Mouse (Mus musculus) neural tube, embryonic 12.5 days (tissue): ENCODE measurements around the gene Arhgap42. TPM values are rescaled to one million over a fixed set of nuclear protein-coding genes. Genes with fewer than 3 reads are reported as not detected.

ENCODE experiments used
- ATAC-seq: fragments of 200-750 bp; cut with Nextera tagmentation; 2 replicates; pipeline ENCODE4 v1.8.0; 2017; ENCODE audit warnings: low read depth, mild to moderate bottlenecking, moderate TSS enrichment, moderate library complexity; ENCODE audit not compliant: low FRiP score
- H3K27ac ChIP-seq: fragments of 300-500 bp; sonication (generic); 2 replicates; pipeline ENCODE4 v1.5.1; 2016
- H3K27me3 ChIP-seq: fragments of 300-500 bp; sonication (generic); replicated peaks from 2 replicates; pipeline ENCODE4 v1.6.1; 2016; ENCODE audit warnings: mild to moderate bottlenecking
- H3K36me3 ChIP-seq: fragments of 300-500 bp; sonication (generic); 2 replicates; pipeline ENCODE4 v1.6.1; 2016; ENCODE audit warnings: mild to moderate bottlenecking
- H3K4me1 ChIP-seq: fragments of 300-500 bp; sonication (generic); 2 replicates; pipeline ENCODE4 v1.6.1; 2016
- H3K4me2 ChIP-seq: fragments of 300-500 bp; sonication (generic); replicated peaks from 2 replicates; pipeline ENCODE4 v1.6.1; 2016; ENCODE audit warnings: mild to moderate bottlenecking
- H3K4me3 ChIP-seq: fragments of 300-500 bp; sonication (generic); 2 replicates; pipeline ENCODE4 v1.5.1; 2016
- H3K9ac ChIP-seq: fragments of 300-500 bp; sonication (generic); 2 replicates; pipeline ENCODE4 v1.6.1; 2016; ENCODE audit warnings: mild to moderate bottlenecking
- H3K9me3 ChIP-seq: fragments of 300-500 bp; sonication (generic); 2 replicates; pipeline ENCODE4 v1.6.1; 2016; ENCODE audit warnings: mild to moderate bottlenecking
- WGBS: fragments of 180-500 bp; shearing (Covaris S2); methylation state at CpG from one replicate; pipeline ENCODE4 v1.1.7; 2016; 5-methylcytosine and 5-hydroxymethylcytosine counted together
- polyA plus RNA-seq: library from polyadenylated mRNA; unstranded; fragments of >200 nt; fragmentation: Nextera tagmentation; extraction: Ambion mirVana; gene quantifications from 2 replicates; pipeline ENCODE4 v1.2.1, GENCODE M21; 2016

Arhgap42 gene
- polyA plus RNA-seq, 1 experiment from 2014 or later: 25.5 TPM

DNA sequence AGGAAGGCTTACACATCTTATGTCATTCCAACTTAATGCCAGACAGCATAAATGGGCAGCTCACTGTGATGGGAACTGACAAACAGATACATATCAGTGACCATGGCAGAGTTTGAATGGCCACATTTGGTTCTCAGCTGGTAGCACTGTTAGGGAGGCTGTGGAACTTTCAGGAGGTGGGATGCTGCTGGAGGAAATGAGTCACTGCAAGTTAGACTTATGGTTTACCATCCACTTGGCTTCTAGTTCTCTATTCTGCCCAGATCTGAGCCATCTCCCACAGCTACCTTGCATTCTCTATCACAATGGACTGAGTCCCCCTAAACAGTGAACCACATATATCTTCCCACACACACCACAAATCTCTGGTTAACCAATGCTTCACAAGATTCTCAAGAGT is 186.0 kb downstream of the Arhgap42 start:
- H3K27ac ChIP-seq: no peak overlapping the region
- no peaks in the 10 kb centered on the region for H3K27me3 ChIP-seq
- no peaks in the 10 kb centered on the region for H3K9me3 ChIP-seq
- H3K4me3 ChIP-seq: no peak overlapping the region
- H3K4me2 ChIP-seq: no peak overlapping the region
- H3K36me3 ChIP-seq: no peaks in the 10 kb centered on the region
- no peak for ATAC-seq
- no peaks in the 10 kb centered on the region for H3K4me1 ChIP-seq
- H3K9ac ChIP-seq: no peak overlapping the region

DNA sequence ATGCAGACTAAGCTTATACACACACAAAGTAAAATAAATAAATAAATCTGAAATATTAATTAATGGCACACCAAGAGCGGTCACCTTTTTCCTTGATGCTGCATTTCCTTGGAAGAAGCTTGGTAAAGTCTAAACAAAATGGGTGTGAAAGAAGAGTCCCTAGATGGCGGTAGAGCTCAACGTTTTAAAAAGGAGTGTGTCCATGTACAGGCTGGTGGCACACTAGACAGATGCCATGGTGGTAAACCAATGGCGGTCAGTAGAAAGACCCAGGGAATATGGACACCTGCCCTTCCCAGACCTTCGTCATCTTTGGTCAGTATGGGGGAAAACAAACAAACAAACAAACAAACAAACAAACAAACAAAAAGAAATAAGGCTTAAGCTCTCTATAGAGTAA is 187.7 kb downstream of the Arhgap42 start:
- Histone ChIP-seq H3K27me3 (no peaks in the 10 kb centered on the region), H3K27ac (no peak overlapping the region), H3K4me2 (no peak overlapping the region), H3K9ac (no peak overlapping the region), H3K4me3 (no peak overlapping the region), H3K9me3 (no peaks in the 10 kb centered on the region), H3K4me1 (no peaks in the 10 kb centered on the region), H3K36me3 (no peaks in the 10 kb centered on the region)
- peak; percentile 66; the same call in 1 of the 2 replicates for ATAC-seq
- 49% methylated on average over 5 of the region's 5 CpGs for WGBS

DNA sequence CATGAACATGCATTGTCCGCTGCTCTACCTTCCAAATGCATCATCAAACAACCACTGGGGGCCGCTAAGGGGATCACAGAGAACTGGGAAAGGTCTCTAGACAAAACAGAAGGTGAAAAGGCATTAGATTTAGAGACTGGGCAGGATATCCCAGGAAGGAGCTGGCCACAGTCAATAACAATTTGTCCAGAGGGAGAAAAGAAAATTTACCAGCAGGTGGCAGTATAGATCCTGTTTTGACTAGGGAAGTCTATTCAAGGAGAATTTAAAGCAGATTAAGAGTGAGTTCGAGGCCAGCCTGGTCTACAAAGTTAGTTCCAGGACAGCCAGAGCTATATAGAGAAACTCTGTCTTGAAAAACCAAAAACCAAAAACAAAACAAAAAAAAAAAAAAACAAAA is 189.7 kb downstream of the Arhgap42 start:
- WGBS: 55% methylated on average over 3 of the region's 3 CpGs
- Histone ChIP-seq H3K4me3 (no peak overlapping the region), H3K4me1 (no peaks in the 10 kb centered on the region), H3K4me2 (no peak overlapping the region), H3K27me3 (no peaks in the 10 kb centered on the region), H3K36me3 (no peaks in the 10 kb centered on the region), H3K9me3 (no peaks in the 10 kb centered on the region), H3K9ac (no peak overlapping the region), H3K27ac (no peak overlapping the region)
- ATAC-seq: no peak

DNA sequence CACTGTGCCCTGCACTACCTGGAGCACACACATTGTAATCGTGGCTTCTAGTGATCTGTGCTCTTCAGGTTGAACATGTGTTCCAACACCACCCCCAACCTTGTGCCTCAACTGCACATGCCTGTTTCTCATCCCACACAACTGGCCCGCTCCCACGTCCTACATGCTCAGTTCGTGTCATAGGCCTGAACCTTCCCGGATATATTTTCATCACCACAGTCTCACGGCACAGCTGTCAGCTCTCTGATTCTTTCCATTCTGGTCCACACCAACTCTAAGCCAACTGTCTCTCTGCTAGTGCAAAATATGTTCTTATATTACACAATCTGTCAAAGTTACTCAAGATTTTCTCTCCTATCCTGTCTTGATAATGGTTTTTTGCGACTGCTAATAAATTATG is 197.9 kb downstream of the Arhgap42 start:
- ATAC-seq: no peak
- whole genome bisulfite sequencing: 95% methylated on average over 7 of the region's 7 CpGs
- Histone ChIP-seq H3K4me2 (no peak overlapping the region), H3K9me3 (no peaks in the 10 kb centered on the region), H3K27me3 (no peaks in the 10 kb centered on the region), H3K36me3 (no peaks in the 10 kb centered on the region), H3K9ac (no peak overlapping the region), H3K27ac (no peak overlapping the region), H3K4me1 (no peaks in the 10 kb centered on the region), H3K4me3 (no peak overlapping the region)

DNA sequence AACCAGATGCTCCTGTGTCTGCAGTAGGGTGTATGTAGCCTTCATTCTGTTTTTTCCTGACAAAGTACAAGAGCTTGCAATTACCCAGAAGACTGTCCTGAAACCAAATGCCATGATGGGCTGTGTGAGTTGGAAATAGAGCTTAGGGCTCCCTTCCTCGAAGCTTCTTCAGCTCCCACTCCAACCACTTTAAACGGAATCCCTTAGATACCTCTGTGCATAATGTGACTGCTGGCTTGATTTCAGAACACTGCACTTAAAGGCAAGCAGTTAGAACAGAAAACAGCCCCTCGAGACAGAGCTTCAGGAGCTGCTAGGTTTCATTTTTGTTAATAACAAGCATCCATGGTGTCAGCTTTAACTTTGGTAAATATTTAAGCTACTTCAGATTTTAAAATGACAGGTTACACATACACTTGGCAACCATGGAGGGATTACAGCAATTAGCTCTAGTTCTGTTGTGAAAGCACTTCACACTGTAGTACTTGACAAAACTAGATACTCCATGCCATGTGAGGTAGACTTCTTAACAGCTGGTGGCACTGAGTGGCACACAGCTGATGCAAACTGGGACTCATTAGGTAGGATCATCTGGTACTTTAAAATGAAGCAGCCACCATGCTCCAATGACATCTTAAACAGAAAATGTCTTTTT is 201.8 kb downstream of the Arhgap42 start:
- 91% methylated on average over 3 of the region's 3 CpGs for WGBS
- ATAC-seq: no peak
- no peak overlapping the region for H3K9ac ChIP-seq
- no peak overlapping the region for H3K27ac ChIP-seq
- no peak overlapping the region for H3K4me2 ChIP-seq
- H3K36me3 ChIP-seq: no peaks in the 10 kb centered on the region
- no peaks in the 10 kb centered on the region for H3K4me1 ChIP-seq
- no peaks in the 10 kb centered on the region for H3K27me3 ChIP-seq
- H3K9me3 ChIP-seq: no peaks in the 10 kb centered on the region
- no peak overlapping the region for H3K4me3 ChIP-seq

DNA sequence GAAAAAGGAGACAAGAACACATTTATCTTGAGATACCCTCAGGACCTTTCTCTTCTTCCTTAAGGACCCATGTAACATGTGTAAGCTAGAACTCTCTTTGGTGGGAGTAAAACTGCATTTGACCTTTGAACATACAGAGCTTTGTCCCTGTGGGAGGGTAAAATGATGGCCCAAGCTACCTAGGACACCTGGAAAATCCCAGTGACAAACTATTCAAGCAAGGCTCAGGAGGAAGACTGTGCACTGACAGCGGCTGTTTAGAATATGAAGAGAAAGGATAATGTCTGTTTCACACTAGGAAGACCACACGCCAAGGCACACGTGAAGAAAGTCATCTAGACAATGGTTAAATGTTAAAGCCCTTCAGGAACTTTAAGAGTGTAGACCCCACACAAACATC is 211.0 kb downstream of the Arhgap42 start:
- WGBS: 62% methylated on average over 3 of the region's 3 CpGs
- Histone ChIP-seq H3K4me3 (no peak overlapping the region), H3K9me3 (no peaks in the 10 kb centered on the region), H3K4me2 (no peak overlapping the region), H3K27me3 (no peaks in the 10 kb centered on the region), H3K27ac (no peak overlapping the region), H3K36me3 (no peaks in the 10 kb centered on the region), H3K9ac (no peak overlapping the region), H3K4me1 (no peaks in the 10 kb centered on the region)
- ATAC-seq: no peak

DNA sequence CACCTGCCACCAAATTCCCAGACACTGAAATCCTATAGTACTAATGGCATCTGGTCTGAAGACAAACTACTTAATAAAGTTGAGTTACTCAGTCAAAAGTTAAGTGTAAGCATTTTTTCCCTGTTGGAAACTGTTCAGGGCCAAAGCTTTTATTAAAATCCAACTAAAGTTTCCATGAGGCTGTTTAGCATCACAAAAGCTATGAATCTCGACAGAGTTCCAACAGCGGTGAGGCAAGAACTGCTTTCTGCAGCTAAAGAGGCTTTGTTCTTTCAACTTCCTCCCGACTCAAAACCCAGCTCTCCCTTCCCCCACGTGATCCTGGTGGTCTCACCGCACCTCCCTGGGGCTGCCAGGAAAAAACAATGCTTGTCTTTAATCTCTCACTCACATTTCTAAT is 211.5 kb downstream of the Arhgap42 start:
- H3K27ac ChIP-seq: no peak overlapping the region
- H3K9ac ChIP-seq: no peak overlapping the region
- H3K4me1 ChIP-seq: no peaks in the 10 kb centered on the region
- H3K9me3 ChIP-seq: no peaks in the 10 kb centered on the region
- H3K36me3 ChIP-seq: no peaks in the 10 kb centered on the region
- no peak overlapping the region for H3K4me3 ChIP-seq
- 5% methylated on average over 5 of the region's 5 CpGs for WGBS
- no peak for ATAC-seq
- H3K27me3 ChIP-seq: no peaks in the 10 kb centered on the region
- no peak overlapping the region for H3K4me2 ChIP-seq

DNA sequence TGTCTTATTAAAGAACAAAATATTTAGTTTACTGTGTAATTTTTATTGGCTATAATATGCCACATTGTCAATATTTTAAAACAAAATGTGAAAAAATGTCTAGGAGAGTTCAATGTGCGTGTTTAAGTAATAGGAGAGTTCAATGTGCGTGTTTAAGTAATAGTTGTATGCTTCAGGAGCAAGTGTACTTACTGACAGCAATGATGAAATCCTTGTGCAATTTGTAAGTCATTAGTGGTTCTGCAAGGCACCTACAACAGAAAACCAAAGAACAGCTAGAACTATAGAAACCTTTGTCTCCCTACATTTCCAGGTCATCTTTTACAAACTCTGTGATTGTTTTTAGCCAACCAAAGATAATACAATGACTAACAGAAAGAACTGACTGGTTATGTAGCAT is 223.8 kb downstream of the Arhgap42 start:
- no peak overlapping the region for H3K9ac ChIP-seq
- no peak overlapping the region for H3K4me2 ChIP-seq
- WGBS: 95% methylated on average over 2 of the region's 2 CpGs
- H3K27ac ChIP-seq: no peak overlapping the region
- H3K4me3 ChIP-seq: no peak overlapping the region
- no peaks in the 10 kb centered on the region for H3K9me3 ChIP-seq
- ATAC-seq: no peak
- no peaks in the 10 kb centered on the region; the same call in 1 of the 2 replicates for H3K36me3 ChIP-seq
- no peaks in the 10 kb centered on the region for H3K4me1 ChIP-seq
- H3K27me3 ChIP-seq: no peaks in the 10 kb centered on the region

DNA sequence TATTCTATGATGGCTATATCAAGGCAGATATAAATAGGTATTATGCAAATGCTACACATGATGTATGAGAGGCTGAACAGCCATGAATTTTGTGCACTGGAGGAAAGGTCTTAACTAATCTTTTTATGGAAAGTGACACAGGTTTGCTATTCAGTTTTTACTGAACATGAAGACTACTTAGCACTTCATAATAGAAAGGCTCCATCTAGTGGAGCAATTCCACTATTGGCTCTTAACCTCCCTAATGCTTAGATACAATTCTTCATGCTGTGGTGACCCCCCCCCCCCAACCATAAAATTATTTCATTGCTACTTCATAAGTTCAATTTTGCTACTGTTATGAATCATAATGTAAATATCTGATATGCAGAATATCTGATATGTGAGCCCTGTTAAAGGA is 237.7 kb downstream of the Arhgap42 start:
- no peak overlapping the region for H3K27ac ChIP-seq
- H3K4me1 ChIP-seq: no peaks in the 10 kb centered on the region
- no peak overlapping the region for H3K4me3 ChIP-seq
- ATAC-seq: no peak
- H3K27me3 ChIP-seq: no peaks in the 10 kb centered on the region
- H3K4me2 ChIP-seq: no peak overlapping the region
- H3K9me3 ChIP-seq: no peaks in the 10 kb centered on the region
- peaks cover 2% of the 10 kb centered on the region; the same call in 1 of the 2 replicates for H3K36me3 ChIP-seq
- no peak overlapping the region for H3K9ac ChIP-seq

DNA sequence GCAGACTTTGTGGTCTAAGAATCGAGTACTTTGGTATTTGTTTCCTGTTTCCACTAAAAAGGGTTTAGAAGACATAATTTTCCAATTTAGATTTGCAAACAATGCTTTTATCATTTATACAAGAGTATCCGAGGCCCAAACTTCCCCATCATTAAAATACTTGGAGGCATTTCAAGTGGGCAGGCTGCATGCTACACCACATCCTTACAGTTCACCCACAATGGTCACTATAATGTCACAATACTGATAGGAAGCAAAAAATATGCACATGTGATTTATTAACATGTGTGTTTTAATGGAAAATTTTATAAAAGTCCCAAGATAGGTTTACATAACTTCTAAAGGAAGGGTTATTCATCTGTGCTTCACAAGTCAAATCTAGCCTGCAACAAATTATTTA is 242.4 kb downstream of the Arhgap42 start:
- ATAC-seq: no peak
- no peak overlapping the region for H3K27ac ChIP-seq
- H3K4me1 ChIP-seq: no peaks in the 10 kb centered on the region
- H3K9me3 ChIP-seq: no peaks in the 10 kb centered on the region
- H3K36me3 ChIP-seq: no peaks in the 10 kb centered on the region
- WGBS: 86% methylated on average over 2 of the region's 2 CpGs
- H3K27me3 ChIP-seq: no peaks in the 10 kb centered on the region
- H3K4me2 ChIP-seq: no peak overlapping the region
- no peak overlapping the region for H3K9ac ChIP-seq
- no peak overlapping the region for H3K4me3 ChIP-seq

DNA sequence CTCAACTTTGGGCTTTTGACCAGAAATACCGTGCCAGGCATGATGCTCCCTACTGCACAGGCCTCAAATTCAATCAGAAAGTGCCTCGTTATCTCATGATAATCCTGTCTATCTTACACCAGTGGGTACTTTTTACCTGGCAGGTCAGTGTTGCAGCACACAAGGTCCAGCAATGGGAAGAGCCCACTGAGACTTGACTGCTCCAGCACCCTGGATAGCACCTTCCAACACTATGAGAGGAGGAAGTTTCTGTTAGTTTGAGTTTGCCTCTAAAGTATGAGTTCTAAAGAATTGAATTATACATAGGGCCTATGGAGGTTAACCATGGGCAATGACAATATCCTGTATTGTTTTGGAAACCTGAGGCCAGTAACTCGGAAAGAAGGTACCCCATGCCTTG is 256.6 kb downstream of the Arhgap42 start:
- no peaks in the 10 kb centered on the region for H3K27me3 ChIP-seq
- H3K9ac ChIP-seq: no peak overlapping the region
- H3K9me3 ChIP-seq: no peaks in the 10 kb centered on the region
- 81% methylated on average over 3 of the region's 3 CpGs for WGBS
- H3K4me2 ChIP-seq: no peak overlapping the region
- H3K27ac ChIP-seq: no peak overlapping the region
- H3K4me3 ChIP-seq: no peak overlapping the region
- H3K4me1 ChIP-seq: no peaks in the 10 kb centered on the region
- ATAC-seq: no peak
- H3K36me3 ChIP-seq: no peaks in the 10 kb centered on the region

DNA sequence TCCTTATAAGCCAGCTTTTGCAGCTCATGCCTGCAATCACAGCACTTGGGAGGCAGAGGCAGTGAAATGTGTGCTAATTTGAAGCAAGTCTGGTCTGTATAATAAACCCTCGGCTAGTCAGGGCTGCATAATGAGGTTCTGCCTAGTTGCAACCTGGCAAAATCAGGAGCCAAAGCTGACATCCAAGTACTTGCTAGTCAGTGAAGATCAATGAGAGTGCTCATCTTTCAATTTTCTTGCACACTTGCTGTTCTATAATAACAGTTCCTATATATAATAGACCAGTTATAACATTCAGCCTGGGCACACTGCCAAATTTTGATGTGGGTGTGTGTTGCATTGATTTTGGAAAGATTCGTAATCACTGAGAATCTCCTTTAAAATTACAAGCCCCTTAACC is 261.1 kb downstream of the Arhgap42 start:
- no peak for ATAC-seq
- no peak overlapping the region for H3K4me3 ChIP-seq
- 54% methylated on average over 2 of the region's 2 CpGs for WGBS
- no peaks in the 10 kb centered on the region for H3K27me3 ChIP-seq
- H3K4me2 ChIP-seq: no peak overlapping the region
- H3K9me3 ChIP-seq: no peaks in the 10 kb centered on the region
- no peak overlapping the region for H3K9ac ChIP-seq
- no peaks in the 10 kb centered on the region for H3K4me1 ChIP-seq
- no peaks in the 10 kb centered on the region for H3K36me3 ChIP-seq
- H3K27ac ChIP-seq: no peak overlapping the region

DNA sequence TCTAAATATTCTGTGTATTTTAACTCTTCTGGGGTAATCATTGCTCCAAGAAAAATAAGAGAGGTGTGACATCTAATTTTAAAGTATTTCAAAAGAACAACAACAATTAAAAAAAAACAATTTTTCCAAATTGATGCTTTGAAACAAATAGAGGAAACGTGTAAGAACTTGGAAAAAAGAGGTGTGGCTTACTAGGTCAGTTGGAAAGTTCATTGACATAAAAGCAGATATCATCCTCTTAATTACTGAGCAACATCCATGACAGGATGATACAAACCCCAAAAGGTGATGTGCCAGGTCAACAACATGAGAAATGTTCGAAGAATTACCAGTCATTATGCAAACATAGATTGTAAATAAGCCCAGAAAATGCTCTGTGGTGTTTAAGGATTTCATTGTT is 267.4 kb downstream of the Arhgap42 start, which contains the start of gene Gm16485:
Gene Gm16485, plus strand, starts transcription at position 301 of the 400 bp plus-strand sequence.
- H3K27me3 ChIP-seq: no peaks in the 10 kb centered on the region
- 75% methylated on average over 2 of the region's 2 CpGs for WGBS
- no peak within 1 kb of the TSS for H3K9ac ChIP-seq
- no peak for ATAC-seq
- H3K9me3 ChIP-seq: no peaks in the 10 kb centered on the region
- no peak within 1 kb of the TSS for H3K4me3 ChIP-seq
- H3K4me1 ChIP-seq: no peaks in the 10 kb centered on the region
- no peak within 1 kb of the TSS for H3K27ac ChIP-seq
- no peaks in the 10 kb centered on the region for H3K36me3 ChIP-seq
- no peak within 1 kb of the TSS for H3K4me2 ChIP-seq
